Mouse (Mus musculus) embryonic facial prominence, embryonic 14.5 days (tissue): Measurements from ENCODE around the gene Ifi211. TPM values are rescaled to one million over a fixed set of nuclear protein-coding genes. Genes with fewer than 3 reads are reported as not detected.
"Not testable (repeated sequence)": the region's sequence is repeated elsewhere in the genome, so short reads cannot be mapped to it uniquely, and the experiment has no call there.

ENCODE experiments used
- ATAC-seq: fragments of 200-750 bp; cut with Nextera tagmentation; 2 replicates; pipeline ENCODE4 v1.8.0; 2017; ENCODE audit warnings: low read depth, moderate number of reproducible peaks, moderate TSS enrichment
- DNase-seq: peaks from one replicate; pipeline ENCODE4 v3.0.0-alpha.2; 2015; ENCODE audit warnings: low spot score
- H3K27ac ChIP-seq: fragments of 300-500 bp; sonication (generic); replicated peaks from 2 replicates; pipeline ENCODE4 v1.5.1; 2014; ENCODE audit warnings: low read depth, mild to moderate bottlenecking, low read length, moderate library complexity
- H3K27me3 ChIP-seq: fragments of 300-500 bp; sonication (generic); replicated peaks from 2 replicates; pipeline ENCODE4 v1.6.1; 2014; ENCODE audit warnings: low read length; ENCODE audit not compliant: control insufficient read depth, insufficient read depth
- H3K36me3 ChIP-seq: fragments of 300-500 bp; sonication (generic); 2 replicates; pipeline ENCODE4 v1.6.1; 2014; ENCODE audit warnings: low read length, mixed read lengths; ENCODE audit not compliant: control insufficient read depth, insufficient read depth
- H3K4me1 ChIP-seq: fragments of 300-500 bp; sonication (generic); 2 replicates; pipeline ENCODE4 v1.6.1; 2014; ENCODE audit warnings: antibody characterized with exemption, low read length; ENCODE audit not compliant: control insufficient read depth, insufficient read depth
- H3K4me2 ChIP-seq: fragments of 300-500 bp; sonication (generic); 2 replicates; pipeline ENCODE4 v1.6.1; 2014; ENCODE audit warnings: low read depth, mild to moderate bottlenecking, low read length, moderate library complexity, mixed read lengths
- H3K4me3 ChIP-seq: fragments of 300-500 bp; sonication (generic); 2 replicates; pipeline ENCODE4 v1.5.1; 2014; ENCODE audit warnings: low read depth, mild to moderate bottlenecking, low read length
- H3K9ac ChIP-seq: fragments of 300-500 bp; sonication (generic); 2 replicates; pipeline ENCODE4 v1.6.1; 2014; ENCODE audit warnings: low read depth, mild to moderate bottlenecking, low read length, moderate library complexity, mixed read lengths
- H3K9me3 ChIP-seq: fragments of 300-500 bp; sonication (generic); 2 replicates; pipeline ENCODE4 v1.6.1; 2016; ENCODE audit warnings: low read length; ENCODE audit not compliant: control insufficient read depth
- WGBS: fragments of 180-500 bp; shearing (Covaris S2); extraction: QIAGEN DNeasy Blood & Tissue Kit; methylation state at CpG from one replicate; pipeline ENCODE4 v1.1.7; 2014; 5-methylcytosine and 5-hydroxymethylcytosine counted together
- polyA plus RNA-seq: library from polyadenylated mRNA; unstranded; fragments of >200 nt; fragmentation: Nextera tagmentation; extraction: Ambion mirVana; gene quantifications from 2 replicates; pipeline ENCODE4 v1.2.1, GENCODE M21; 2014

Ifi211 gene
- polyA plus RNA-seq, 1 experiment from 2014 or later, result 1.1 TPM

DNA sequence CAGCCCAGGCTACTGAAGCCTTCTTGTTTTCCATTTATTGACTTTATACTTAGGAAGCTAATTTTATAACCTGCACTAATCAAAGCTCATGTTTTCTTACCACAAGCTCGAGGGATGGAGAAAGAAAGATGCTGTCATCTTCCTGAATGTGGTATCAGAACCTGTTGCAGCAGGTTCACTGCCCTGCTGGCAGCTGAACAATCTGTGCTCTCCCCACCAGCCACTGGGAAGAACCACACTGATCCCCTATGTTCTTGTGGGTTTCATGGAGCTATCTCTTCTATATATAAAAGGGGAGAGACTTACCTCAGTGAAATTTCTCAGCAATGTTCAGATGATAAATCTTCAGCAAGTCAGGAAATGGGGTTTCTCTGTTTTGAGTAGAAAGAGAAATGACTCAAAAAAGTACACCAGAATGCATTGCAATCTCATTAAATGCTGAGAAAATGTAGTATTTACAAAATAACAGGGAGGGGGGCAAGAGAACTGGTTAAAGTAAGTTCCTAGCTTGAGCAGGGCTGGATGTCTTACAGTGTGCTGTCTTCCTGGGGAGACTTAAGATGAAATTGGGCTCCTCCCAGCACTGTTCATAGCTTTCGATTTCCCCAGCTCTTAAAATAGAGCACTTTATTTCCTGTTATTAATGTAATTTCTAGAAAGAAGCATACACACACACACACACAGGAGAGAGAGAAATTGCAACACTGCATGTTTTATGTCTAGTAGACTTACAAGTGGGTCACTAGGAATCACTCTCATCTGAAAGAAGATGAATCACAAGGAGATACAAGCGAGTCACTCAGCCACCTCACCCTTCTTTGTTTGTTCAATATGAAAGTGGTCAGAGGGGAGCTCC lies 29.3 kb upstream of the Ifi211 start, which contains the start of the genes Mndal and Ifi203:
Gene Mndal, minus strand, starts transcription at position 568 of the 856 bp plus-strand sequence.
Gene Ifi203, minus strand, starts transcription at position 749 of the 856 bp plus-strand sequence.
- not testable (repeated sequence) for H3K27ac ChIP-seq, ATAC-seq, H3K4me1 ChIP-seq, H3K4me3 ChIP-seq, DNase-seq, H3K36me3 ChIP-seq, H3K4me2 ChIP-seq, H3K27me3 ChIP-seq, H3K9me3 ChIP-seq, H3K9ac ChIP-seq
- WGBS, result 73% methylated on average over 3 of the region's 3 CpGs

DNA sequence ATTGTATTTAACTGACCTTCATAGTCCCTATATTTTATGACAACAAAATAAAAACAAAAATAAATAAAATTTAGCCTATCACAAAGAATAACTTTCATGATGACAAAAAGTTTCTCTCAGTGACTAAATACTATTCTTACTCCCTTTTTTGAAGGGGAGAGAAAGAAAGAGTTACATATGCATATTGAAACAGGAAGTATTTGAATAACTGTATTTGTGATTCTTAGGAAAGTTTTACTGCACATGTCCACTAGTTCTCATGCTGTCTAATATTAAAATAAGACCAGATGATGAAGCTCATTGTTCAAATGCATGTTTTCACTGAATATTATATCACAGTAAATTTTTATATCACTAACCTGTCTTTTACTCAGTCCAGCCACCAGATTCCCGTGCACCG lies 28.7 kb upstream of the Ifi211 start:
- H3K4me3 ChIP-seq, H3K27me3 ChIP-seq, H3K4me1 ChIP-seq, H3K9ac ChIP-seq, H3K9me3 ChIP-seq, ATAC-seq, H3K27ac ChIP-seq, H3K36me3 ChIP-seq, DNase-seq, H3K4me2 ChIP-seq: not testable (repeated sequence)
- 91% methylated on average over 2 of the region's 2 CpGs for WGBS

GRCm38 (mm10) chr1:173919279-173919678 lies 6.4 kb upstream of the Ifi211 start:
- ATAC-seq, DNase-seq, H3K27ac ChIP-seq, H3K4me1 ChIP-seq, H3K27me3 ChIP-seq, H3K9ac ChIP-seq, H3K9me3 ChIP-seq, H3K4me3 ChIP-seq, H3K4me2 ChIP-seq, H3K36me3 ChIP-seq: not testable (repeated sequence)
- WGBS, result 78% methylated on average over 2 of the region's 3 CpGs

GRCm38 (mm10) chr1:173914559-173914958 lies 1.7 kb upstream of the Ifi211 start:
- Histone ChIP-seq H3K27me3 (no peaks in the 10 kb centered on the region), H3K4me3 (no peak overlapping the region), H3K4me2 (no peak overlapping the region), H3K9me3 (no peaks in the 10 kb centered on the region), H3K4me1 (no peaks in the 10 kb centered on the region), H3K27ac (no peak overlapping the region), H3K9ac (no peak overlapping the region), H3K36me3 (no peaks in the 10 kb centered on the region)
- ATAC-seq, result no peak
- 80% methylated on average over 2 of the region's 2 CpGs for WGBS
- no peak for DNase-seq

- H3K36me3 ChIP-seq, H3K27me3 ChIP-seq, DNase-seq, H3K9me3 ChIP-seq, H3K4me2 ChIP-seq, ATAC-seq, H3K27ac ChIP-seq, H3K4me1 ChIP-seq, H3K9ac ChIP-seq, H3K4me3 ChIP-seq: not testable (repeated sequence)
Observed at GRCm38 (mm10) chr1:173913256-173913791, 478 bp upstream of the Ifi211 start.

GRCm38 (mm10) chr1:173911808-173912464 lies 910 bp downstream of the Ifi211 start:
- whole genome bisulfite sequencing, result 83% methylated on average over 2 of the region's 2 CpGs
- H3K9me3 ChIP-seq, result no peaks in the 10 kb centered on the region
- no peak overlapping the region for H3K4me3 ChIP-seq
- no peak overlapping the region for H3K4me2 ChIP-seq
- ATAC-seq, result no peak
- H3K9ac ChIP-seq, result no peak overlapping the region
- no peak for DNase-seq
- no peak overlapping the region for H3K27ac ChIP-seq
- no peaks in the 10 kb centered on the region for H3K36me3 ChIP-seq
- no peaks in the 10 kb centered on the region for H3K27me3 ChIP-seq
- no peaks in the 10 kb centered on the region for H3K4me1 ChIP-seq

- H3K36me3 ChIP-seq, DNase-seq, H3K4me1 ChIP-seq, ATAC-seq, H3K9me3 ChIP-seq, H3K4me3 ChIP-seq, H3K27me3 ChIP-seq, H3K4me2 ChIP-seq, H3K9ac ChIP-seq, H3K27ac ChIP-seq: not testable (repeated sequence)
Observed at GRCm38 (mm10) chr1:173908390-173908789, 4.5 kb downstream of the Ifi211 start.

GRCm38 (mm10) chr1:173905885-173906284 lies 7.0 kb downstream of the Ifi211 start:
- not testable (repeated sequence) for ATAC-seq, H3K4me2 ChIP-seq, DNase-seq, H3K4me1 ChIP-seq, H3K27me3 ChIP-seq, H3K36me3 ChIP-seq, H3K4me3 ChIP-seq, H3K9me3 ChIP-seq, H3K9ac ChIP-seq, H3K27ac ChIP-seq
- WGBS, result 82% methylated on average over 3 of the region's 4 CpGs
